Mouse (Mus musculus): ENCODE data around the gene Iqce. TPM values are rescaled to one million over a fixed set of nuclear protein-coding genes. Genes with fewer than 3 reads are reported as not detected.
A peak's percentile ranks its signal among the peaks of the same experiment; 100 is the strongest.

Gene Iqce
- polyA plus RNA-seq, 1 experiment from 2014 or later, result 20.3 TPM

DNA sequence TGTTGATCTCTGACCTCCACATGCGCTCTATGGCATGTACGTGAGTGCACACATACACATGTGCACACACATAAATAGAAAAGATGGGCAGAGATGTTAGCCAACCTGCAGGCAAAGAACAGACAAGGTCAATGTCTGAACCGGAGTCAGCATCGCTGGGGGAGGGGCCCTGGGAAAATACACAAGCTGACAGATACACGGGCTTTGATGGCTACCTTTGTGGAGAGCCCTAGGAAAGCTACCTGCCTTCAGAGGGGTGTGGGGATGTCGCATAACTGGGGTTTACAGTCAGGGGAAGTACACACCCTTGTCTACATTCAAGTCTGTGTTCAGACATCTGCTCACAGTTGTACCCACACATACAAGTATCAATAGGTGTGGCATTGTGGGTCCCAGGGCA, 63.7 kb downstream of the Iqce start:
- 91% methylated on average over 6 of the region's 6 CpGs for WGBS
- Histone ChIP-seq H3K9me3 (ENCODE audit: control insufficient read depth, low read length) (no peaks in the 10 kb centered on the region), H3K4me3 (replicated peaks; ENCODE audit: low read length) (no peak overlapping the region), H3K36me3 (replicated peaks; ENCODE audit: control insufficient read depth, insufficient read depth) (peaks cover 50% of the 10 kb centered on the region), H3K9ac (no peak overlapping the region), H3K4me2 (replicated peaks) (no peak overlapping the region), H3K4me1 (replicated peaks; ENCODE audit: control insufficient read depth, insufficient read depth, low read length) (peaks cover 42% of the 10 kb centered on the region), H3K27me3 (ENCODE audit: control insufficient read depth, insufficient read depth, low read length) (no peaks in the 10 kb centered on the region), H3K27ac (no peak overlapping the region)
- ATAC-seq (ENCODE audit: low FRiP score), result no peak
- DNase-seq (ENCODE audit: low spot score), result no peak

DNA sequence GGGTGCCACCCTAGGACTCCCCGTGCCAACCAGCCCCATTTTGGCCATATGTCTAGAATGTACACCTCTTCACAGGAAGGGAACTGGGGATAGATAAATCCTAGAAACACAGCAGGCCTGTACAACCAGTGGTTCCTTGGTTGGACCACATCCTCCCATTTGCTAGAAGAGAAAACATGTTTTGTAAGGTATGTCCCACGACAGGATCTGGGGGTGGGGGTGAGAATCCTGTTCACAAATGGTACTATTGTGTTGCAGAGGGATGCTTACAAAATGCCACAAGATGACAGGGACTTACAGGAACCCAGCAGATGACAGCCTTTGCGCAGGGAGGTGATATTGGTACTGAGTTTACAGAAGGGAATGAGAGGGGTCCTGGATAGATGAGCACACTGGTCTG, 64.2 kb downstream of the Iqce start:
- Histone ChIP-seq H3K4me2 (replicated peaks) (no peak overlapping the region), H3K4me1 (replicated peaks; ENCODE audit: control insufficient read depth, insufficient read depth, low read length) (peaks cover 37% of the 10 kb centered on the region)

GRCm38 (mm10) chr5:140637058-140637410, 65.1 kb downstream of the Iqce start:
- H3K4me1 ChIP-seq (replicated peaks; ENCODE audit: control insufficient read depth, insufficient read depth, low read length), result peaks cover 28% of the 10 kb centered on the region
- peak overlapping the region; percentile 20; the same call in 1 of the 2 replicates for H3K27ac ChIP-seq

More for the DNA sequence above, 64.2 kb downstream of the Iqce start:
- DNase-seq (ENCODE audit: low spot score) (no peak), ATAC-seq (ENCODE audit: low FRiP score) (no peak)
- Histone ChIP-seq H3K27ac (no peak overlapping the region), H3K4me3 (replicated peaks; ENCODE audit: low read length) (no peak overlapping the region), H3K9me3 (ENCODE audit: control insufficient read depth, low read length) (no peaks in the 10 kb centered on the region), H3K9ac (no peak overlapping the region), H3K27me3 (ENCODE audit: control insufficient read depth, insufficient read depth, low read length) (no peaks in the 10 kb centered on the region), H3K36me3 (replicated peaks; ENCODE audit: control insufficient read depth, insufficient read depth) (peaks cover 54% of the 10 kb centered on the region)
- WGBS, result 91% methylated on average over 3 of the region's 3 CpGs

DNA sequence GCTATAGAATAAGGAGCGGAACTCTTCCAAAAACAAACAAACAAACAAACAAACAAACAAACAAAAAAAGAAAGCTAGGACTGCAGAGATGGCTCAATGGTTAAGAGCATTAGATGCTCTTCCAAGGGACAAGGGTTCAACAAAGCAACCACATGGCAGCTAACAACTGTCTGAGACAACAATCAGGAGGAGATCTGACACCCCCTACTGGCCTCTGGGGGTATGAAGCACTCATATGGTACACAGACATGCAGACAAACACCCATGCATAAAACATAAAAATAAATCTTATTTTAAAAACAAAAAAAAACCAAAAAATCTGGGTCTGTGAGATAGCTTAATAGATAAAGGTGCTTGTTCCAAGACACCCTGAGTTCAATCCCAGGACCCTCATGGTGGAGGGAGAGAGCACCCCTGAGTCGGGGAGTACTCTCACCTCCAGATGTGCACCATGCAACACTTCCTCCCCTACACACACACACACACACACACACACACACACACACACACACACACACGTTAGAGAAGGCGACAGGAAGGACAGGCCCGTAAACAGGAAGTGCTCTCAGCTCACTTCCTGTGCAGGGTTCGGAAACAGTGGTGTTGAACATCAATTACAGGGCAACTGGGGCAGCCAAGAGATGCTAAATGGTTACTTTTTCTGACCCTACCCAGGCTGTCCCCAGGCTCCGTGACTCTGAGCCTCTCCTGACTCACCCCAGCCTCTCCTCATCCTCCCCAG, 65.7 kb downstream of the Iqce start:
- H3K9me3 ChIP-seq (ENCODE audit: control insufficient read depth, low read length), result no peaks in the 10 kb centered on the region
- no peaks in the 10 kb centered on the region for H3K27me3 ChIP-seq (ENCODE audit: control insufficient read depth, insufficient read depth, low read length)
- 85% methylated on average over 7 of the region's 7 CpGs for WGBS
- peaks cover 23% of the 10 kb centered on the region for H3K4me1 ChIP-seq (replicated peaks; ENCODE audit: control insufficient read depth, insufficient read depth, low read length)
- H3K36me3 ChIP-seq (replicated peaks; ENCODE audit: control insufficient read depth, insufficient read depth), result peaks cover 69% of the 10 kb centered on the region
- ATAC-seq (ENCODE audit: low FRiP score) (no peak), DNase-seq (ENCODE audit: low spot score) (no peak)
- peak overlapping the region; percentile 20; the same call in 1 of the 2 replicates for H3K27ac ChIP-seq
- no peak overlapping the region for H3K9ac ChIP-seq
- H3K4me2 ChIP-seq (replicated peaks), result no peak overlapping the region
- no peak overlapping the region for H3K4me3 ChIP-seq (replicated peaks; ENCODE audit: low read length)

More at GRCm38 (mm10) chr5:140637058-140637410, 65.1 kb downstream of the Iqce start:
- Histone ChIP-seq H3K4me2 (replicated peaks) (no peak overlapping the region), H3K27me3 (ENCODE audit: control insufficient read depth, insufficient read depth, low read length) (no peaks in the 10 kb centered on the region), H3K9ac (no peak overlapping the region), H3K36me3 (replicated peaks; ENCODE audit: control insufficient read depth, insufficient read depth) (peaks cover 64% of the 10 kb centered on the region), H3K4me3 (replicated peaks; ENCODE audit: low read length) (no peak overlapping the region), H3K9me3 (ENCODE audit: control insufficient read depth, low read length) (no peaks in the 10 kb centered on the region)
- WGBS, result 51% methylated on average over 6 of the region's 6 CpGs
- ATAC-seq (ENCODE audit: low FRiP score), result 0 out of 2 replicates have a peak, but pooled peaks have one; percentile 6
- peak; percentile 51 for DNase-seq (ENCODE audit: low spot score)

- H3K27me3 ChIP-seq (ENCODE audit: control insufficient read depth, insufficient read depth, low read length), result no peaks in the 10 kb centered on the region
- peaks cover 84% of the 10 kb centered on the region for H3K36me3 ChIP-seq (replicated peaks; ENCODE audit: control insufficient read depth, insufficient read depth)
- no peak for ATAC-seq (ENCODE audit: low FRiP score)
- no peak for DNase-seq (ENCODE audit: low spot score)
- no peak overlapping the region for H3K9ac ChIP-seq
- 82% methylated on average over 26 of the region's 26 CpGs for WGBS
- H3K4me1 ChIP-seq (replicated peaks; ENCODE audit: control insufficient read depth, insufficient read depth, low read length), result peaks cover 10% of the 10 kb centered on the region
- no peak overlapping the region for H3K4me2 ChIP-seq (replicated peaks)
- H3K27ac ChIP-seq, result no peak overlapping the region
- H3K9me3 ChIP-seq (ENCODE audit: control insufficient read depth, low read length), result no peaks in the 10 kb centered on the region
- no peak overlapping the region for H3K4me3 ChIP-seq (replicated peaks; ENCODE audit: low read length)
These were observed 67.1 kb downstream of the Iqce start for GRCm38 (mm10) chr5:140634798-140635722.

DNA sequence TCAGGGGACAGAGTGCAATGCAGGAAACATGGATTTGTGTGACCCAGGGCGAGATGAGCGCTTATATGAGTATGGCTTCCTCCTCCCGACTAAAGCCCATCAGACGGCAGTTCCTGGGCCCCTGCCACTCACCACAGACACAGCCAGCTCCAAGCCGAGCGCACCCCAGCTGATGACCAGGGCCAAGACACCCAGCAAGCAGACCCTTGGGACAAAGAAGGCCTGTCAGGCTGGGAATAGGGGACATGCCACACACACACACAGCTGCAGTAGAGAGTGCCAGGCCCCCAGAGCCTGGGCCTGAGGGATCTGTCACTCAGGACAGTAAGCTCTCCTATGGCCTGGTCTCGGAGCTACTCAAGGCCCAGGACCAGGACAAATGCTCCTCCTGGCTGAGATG, 68.7 kb downstream of the Iqce start:
- ATAC-seq (ENCODE audit: low FRiP score), result no peak
- WGBS, result 92% methylated on average over 7 of the region's 7 CpGs

DNA sequence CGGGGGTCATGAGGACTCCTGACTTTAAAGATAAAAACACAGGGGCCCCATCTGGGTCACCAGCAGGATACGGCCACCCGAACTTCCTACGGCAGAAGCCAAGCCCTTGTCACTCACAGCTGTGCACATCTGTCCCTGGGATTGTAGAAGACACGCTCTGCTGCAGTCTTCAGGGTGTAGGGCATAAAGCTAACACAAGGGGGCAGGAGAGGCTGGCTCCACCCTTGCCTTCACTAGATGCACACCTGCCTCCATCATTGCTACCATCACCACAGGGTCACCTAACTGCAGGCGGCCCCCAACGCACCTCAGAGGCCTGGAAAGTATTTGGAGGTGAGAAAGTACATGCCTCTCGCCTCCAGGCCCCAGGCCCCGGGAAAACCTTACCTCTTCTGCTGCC, 73.2 kb downstream of the Iqce start:
- ATAC-seq (ENCODE audit: low FRiP score) (no peak), DNase-seq (ENCODE audit: low spot score) (no peak)
- H3K4me1 ChIP-seq (replicated peaks; ENCODE audit: control insufficient read depth, insufficient read depth, low read length), result no peaks in the 10 kb centered on the region
- no peak overlapping the region for H3K9ac ChIP-seq
- no peak overlapping the region for H3K27ac ChIP-seq
- WGBS, result 98% methylated on average over 9 of the region's 9 CpGs
- H3K4me2 ChIP-seq (replicated peaks), result no peak overlapping the region
- no peaks in the 10 kb centered on the region for H3K9me3 ChIP-seq (ENCODE audit: control insufficient read depth, low read length)
- H3K4me3 ChIP-seq (replicated peaks; ENCODE audit: low read length), result no peak overlapping the region
- H3K27me3 ChIP-seq (ENCODE audit: control insufficient read depth, insufficient read depth, low read length), result no peaks in the 10 kb centered on the region
- H3K36me3 ChIP-seq (replicated peaks; ENCODE audit: control insufficient read depth, insufficient read depth), result peaks cover 96% of the 10 kb centered on the region

More for the DNA sequence above, 68.7 kb downstream of the Iqce start:
- Histone ChIP-seq H3K9me3 (ENCODE audit: control insufficient read depth, low read length) (no peaks in the 10 kb centered on the region), H3K27ac (no peak overlapping the region), H3K4me2 (replicated peaks) (no peak overlapping the region), H3K27me3 (ENCODE audit: control insufficient read depth, insufficient read depth, low read length) (no peaks in the 10 kb centered on the region), H3K4me3 (replicated peaks; ENCODE audit: low read length) (no peak overlapping the region), H3K36me3 (replicated peaks; ENCODE audit: control insufficient read depth, insufficient read depth) (peaks cover 96% of the 10 kb centered on the region), H3K9ac (no peak overlapping the region), H3K4me1 (replicated peaks; ENCODE audit: control insufficient read depth, insufficient read depth, low read length) (peaks cover 8% of the 10 kb centered on the region)
- DNase-seq (ENCODE audit: low spot score), result no peak

GRCm38 (mm10) chr5:140627580-140627979, 74.6 kb downstream of the Iqce start:
- DNase-seq (ENCODE audit: low spot score) (no peak), ATAC-seq (ENCODE audit: low FRiP score) (no peak)
- Histone ChIP-seq H3K4me3 (replicated peaks; ENCODE audit: low read length) (no peak overlapping the region), H3K4me2 (replicated peaks) (no peak overlapping the region), H3K9me3 (ENCODE audit: control insufficient read depth, low read length) (no peaks in the 10 kb centered on the region), H3K27ac (no peak overlapping the region), H3K9ac (no peak overlapping the region), H3K4me1 (replicated peaks; ENCODE audit: control insufficient read depth, insufficient read depth, low read length) (no peaks in the 10 kb centered on the region), H3K27me3 (ENCODE audit: control insufficient read depth, insufficient read depth, low read length) (no peaks in the 10 kb centered on the region), H3K36me3 (replicated peaks; ENCODE audit: control insufficient read depth, insufficient read depth) (peaks cover 96% of the 10 kb centered on the region)
- 94% methylated on average over 5 of the region's 5 CpGs for whole genome bisulfite sequencing

DNA sequence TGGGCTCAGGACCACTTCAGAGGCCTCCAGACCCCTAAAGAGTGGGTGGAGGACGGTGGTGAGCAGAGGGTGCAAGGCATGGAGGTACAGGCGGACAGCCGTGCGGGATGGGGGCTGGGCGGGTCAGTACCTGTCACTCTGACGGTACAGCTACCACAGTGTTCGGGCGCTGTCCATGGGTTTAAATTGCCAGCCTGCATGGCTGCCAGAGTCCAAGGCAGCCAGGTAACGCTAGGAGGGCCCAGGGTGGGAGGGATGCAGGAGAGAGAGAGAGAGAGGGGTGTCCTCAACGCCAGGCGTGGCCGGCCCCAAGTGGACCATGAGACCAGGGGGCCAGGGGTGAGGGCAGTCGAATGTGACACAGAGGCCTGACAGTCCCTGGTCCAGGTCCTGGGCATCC, 77.2 kb downstream of the Iqce start:
- ATAC-seq (ENCODE audit: low FRiP score) (no peak), DNase-seq (ENCODE audit: low spot score) (no peak)
- no peaks in the 10 kb centered on the region for H3K4me1 ChIP-seq (replicated peaks; ENCODE audit: control insufficient read depth, insufficient read depth, low read length)
- H3K4me2 ChIP-seq (replicated peaks), result no peak overlapping the region
- H3K36me3 ChIP-seq (replicated peaks; ENCODE audit: control insufficient read depth, insufficient read depth), result peaks cover 87% of the 10 kb centered on the region
- no peaks in the 10 kb centered on the region for H3K9me3 ChIP-seq (ENCODE audit: control insufficient read depth, low read length)
- no peaks in the 10 kb centered on the region for H3K27me3 ChIP-seq (ENCODE audit: control insufficient read depth, insufficient read depth, low read length)
- H3K4me3 ChIP-seq (replicated peaks; ENCODE audit: low read length), result no peak overlapping the region
- H3K27ac ChIP-seq, result no peak overlapping the region
- 91% methylated on average over 12 of the region's 13 CpGs for WGBS
- H3K9ac ChIP-seq, result no peak overlapping the region
